Mouse (Mus musculus): ENCODE results near the gene Dusp11. TPM values are rescaled to one million over a fixed set of nuclear protein-coding genes. Genes with fewer than 3 reads are reported as not detected.
"Not testable (repeated sequence)": the region's sequence is repeated elsewhere in the genome, so short reads cannot be mapped to it uniquely, and the experiment has no call there.

The Dusp11 gene
- polyA plus RNA-seq (2015; fragmentation: Nextera tagmentation; extraction: Ambion mirVana), result 42.4 and 56.3 TPM in 2 replicates

DNA sequence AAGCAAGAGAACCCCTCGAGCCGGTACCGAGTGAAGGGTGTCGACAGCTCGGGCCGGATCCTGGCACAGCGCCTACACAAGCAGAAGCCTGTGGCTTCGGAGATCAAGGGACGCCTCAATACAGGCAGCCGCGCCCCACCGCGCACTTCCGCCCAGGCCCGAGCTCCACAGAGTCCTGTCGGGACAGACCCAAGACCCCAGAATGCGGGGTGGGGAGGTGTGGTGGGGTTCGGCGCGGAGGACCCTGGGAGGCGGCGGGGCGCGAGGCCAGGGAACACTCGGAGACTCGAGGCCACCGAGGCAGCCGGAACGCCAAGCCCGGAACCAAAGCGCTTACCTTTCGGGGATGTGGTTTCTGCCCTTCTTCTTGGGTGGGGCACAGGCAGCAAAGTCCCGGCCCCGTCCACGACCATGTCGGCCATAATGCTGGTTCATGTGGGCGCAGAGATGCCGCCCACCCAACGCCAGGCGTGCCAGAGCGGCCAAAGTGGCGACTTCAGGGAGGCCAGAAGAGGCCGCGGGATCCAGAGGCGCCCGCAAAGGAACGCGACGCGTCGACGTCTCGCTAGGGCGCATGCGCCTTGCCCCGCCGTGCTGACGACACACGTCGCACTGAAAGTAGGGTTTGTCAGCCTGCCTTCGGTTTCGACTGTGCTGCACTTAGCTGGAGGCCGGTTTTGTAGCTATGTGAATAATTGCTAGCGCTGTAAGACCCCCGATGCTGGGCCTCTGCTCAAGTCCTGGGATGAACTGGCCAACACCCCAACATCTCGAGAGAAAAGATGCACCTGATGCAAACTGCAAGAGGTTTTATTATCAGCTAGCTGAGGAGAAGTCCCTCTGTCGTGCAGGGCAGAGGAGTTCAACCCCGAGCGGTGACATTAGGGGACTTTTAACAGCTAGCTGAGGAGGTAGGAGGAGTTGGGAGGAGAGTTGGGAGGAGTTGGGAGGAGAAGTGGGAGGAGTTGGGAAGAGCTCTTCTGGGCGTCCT lies at the start of gene Dusp11:
Gene Dusp11 (minus strand): TSS at position 567 of the 991 bp plus-strand sequence.
- ATAC-seq, result peak; percentile 97
- Histone ChIP-seq H3K36me3 (ENCODE audit: control insufficient read depth, insufficient read depth) (0 out of 2 replicates have a peak, but pooled peaks cover 3% of the 10 kb centered on the region), H3K27me3 (replicated peaks; ENCODE audit: control insufficient read depth, insufficient read depth, low read length) (no peaks in the 10 kb centered on the region), H3K4me1 (replicated peaks; ENCODE audit: control insufficient read depth, insufficient read depth, low read length) (peaks cover 14% of the 10 kb centered on the region), H3K9me3 (ENCODE audit: control insufficient read depth, low read length) (no peaks in the 10 kb centered on the region), H3K4me2 (ENCODE audit: low read length) (peak within 1 kb of the TSS; percentile 80), H3K4me3 (replicated peaks; ENCODE audit: low read length) (peak within 1 kb of the TSS; percentile 81), H3K27ac (ENCODE audit: low read length) (peak within 1 kb of the TSS; percentile 96), H3K9ac (replicated peaks; ENCODE audit: low read depth, low read length) (peak within 1 kb of the TSS; percentile 95)
- under 1% methylated on average over 70 of the region's 70 CpGs for WGBS

DNA sequence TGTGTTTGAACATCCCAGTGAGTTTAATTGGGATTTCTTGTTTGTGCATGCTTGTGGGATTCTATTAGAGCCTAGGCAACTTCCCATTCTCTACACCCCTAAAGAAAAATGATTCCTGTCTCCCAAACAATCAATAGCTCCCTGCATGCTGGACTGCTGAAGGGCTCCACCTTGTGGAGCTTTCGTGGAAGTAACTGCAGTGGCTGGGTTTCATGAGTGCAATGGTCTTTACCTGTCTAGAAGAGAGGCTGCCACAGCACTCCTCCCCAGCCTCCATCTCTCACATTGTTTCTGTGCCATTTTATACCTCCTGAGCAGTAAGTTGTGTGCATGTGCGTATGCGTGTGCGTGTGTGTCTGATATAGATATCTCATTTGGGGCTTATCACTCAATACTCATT lies 48.5 kb upstream of the Dusp11 start:
- 37% methylated on average over 4 of the region's 4 CpGs for WGBS
- no peaks in the 10 kb centered on the region for H3K9me3 ChIP-seq (ENCODE audit: control insufficient read depth, low read length)
- no peaks in the 10 kb centered on the region for H3K4me1 ChIP-seq (replicated peaks; ENCODE audit: control insufficient read depth, insufficient read depth, low read length)
- H3K4me2 ChIP-seq (ENCODE audit: low read length), result no peak overlapping the region
- H3K4me3 ChIP-seq (replicated peaks; ENCODE audit: low read length), result no peak overlapping the region
- no peaks in the 10 kb centered on the region for H3K27me3 ChIP-seq (replicated peaks; ENCODE audit: control insufficient read depth, insufficient read depth, low read length)
- H3K9ac ChIP-seq (replicated peaks; ENCODE audit: low read depth, low read length), result no peak overlapping the region
- no peaks in the 10 kb centered on the region for H3K36me3 ChIP-seq (ENCODE audit: control insufficient read depth, insufficient read depth)
- ATAC-seq, result peak; percentile 66; the same call in 1 of the 2 replicates
- H3K27ac ChIP-seq (ENCODE audit: low read length), result no peak overlapping the region

DNA sequence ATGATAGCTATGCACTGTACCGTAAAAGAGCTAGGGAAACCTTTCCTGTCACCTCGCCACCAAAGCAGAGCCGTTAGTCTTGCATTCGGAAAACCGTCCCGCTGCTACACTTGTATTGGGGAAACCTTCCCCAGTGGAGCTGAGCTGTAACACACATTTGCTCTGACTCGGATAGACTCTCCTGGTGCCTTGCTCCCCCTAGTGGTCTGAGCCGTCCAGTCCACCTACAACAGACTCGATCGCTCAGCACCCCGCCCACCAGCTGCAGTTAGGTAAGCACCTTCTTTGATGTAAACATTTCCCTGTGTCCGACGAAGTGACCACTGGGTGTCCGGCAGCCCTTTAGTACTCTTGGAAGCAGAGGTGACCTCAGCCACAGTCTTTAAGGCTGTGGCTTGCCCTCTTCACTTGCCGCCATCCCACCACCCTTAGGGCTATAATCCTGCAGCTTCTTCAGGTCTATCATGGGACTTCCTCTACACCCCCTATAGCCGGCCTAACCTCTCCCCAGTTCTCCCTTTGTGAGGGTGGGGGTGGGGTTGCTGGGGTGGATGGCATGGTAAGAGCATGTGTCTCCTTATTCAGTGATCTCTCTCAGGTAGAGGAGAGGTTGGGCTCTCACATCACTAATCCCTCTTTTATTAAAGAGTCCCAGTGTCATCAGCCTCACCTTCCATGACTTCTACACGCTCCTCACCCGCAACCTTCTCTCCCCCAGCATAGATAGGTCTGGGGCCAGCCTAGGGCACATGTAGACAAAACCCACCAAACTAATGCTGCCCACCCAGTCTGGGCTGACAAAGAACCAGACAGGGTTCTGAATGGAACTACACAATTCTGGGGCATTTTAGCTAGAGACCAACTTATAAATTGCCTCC lies 43.0 kb upstream of the Dusp11 start:
- Histone ChIP-seq H3K4me2 (ENCODE audit: low read length) (peak overlapping the region; percentile 25), H3K4me1 (replicated peaks; ENCODE audit: control insufficient read depth, insufficient read depth, low read length) (no peaks in the 10 kb centered on the region), H3K4me3 (replicated peaks; ENCODE audit: low read length) (no peak overlapping the region), H3K9ac (replicated peaks; ENCODE audit: low read depth, low read length) (no peak overlapping the region; the same call in 1 of the 2 replicates), H3K27ac (ENCODE audit: low read length) (no peak overlapping the region), H3K27me3 (replicated peaks; ENCODE audit: control insufficient read depth, insufficient read depth, low read length) (no peaks in the 10 kb centered on the region), H3K9me3 (ENCODE audit: control insufficient read depth, low read length) (no peaks in the 10 kb centered on the region), H3K36me3 (ENCODE audit: control insufficient read depth, insufficient read depth) (no peaks in the 10 kb centered on the region)
- peak; percentile 96 for ATAC-seq
- 14% methylated on average over 18 of the region's 18 CpGs for WGBS

DNA sequence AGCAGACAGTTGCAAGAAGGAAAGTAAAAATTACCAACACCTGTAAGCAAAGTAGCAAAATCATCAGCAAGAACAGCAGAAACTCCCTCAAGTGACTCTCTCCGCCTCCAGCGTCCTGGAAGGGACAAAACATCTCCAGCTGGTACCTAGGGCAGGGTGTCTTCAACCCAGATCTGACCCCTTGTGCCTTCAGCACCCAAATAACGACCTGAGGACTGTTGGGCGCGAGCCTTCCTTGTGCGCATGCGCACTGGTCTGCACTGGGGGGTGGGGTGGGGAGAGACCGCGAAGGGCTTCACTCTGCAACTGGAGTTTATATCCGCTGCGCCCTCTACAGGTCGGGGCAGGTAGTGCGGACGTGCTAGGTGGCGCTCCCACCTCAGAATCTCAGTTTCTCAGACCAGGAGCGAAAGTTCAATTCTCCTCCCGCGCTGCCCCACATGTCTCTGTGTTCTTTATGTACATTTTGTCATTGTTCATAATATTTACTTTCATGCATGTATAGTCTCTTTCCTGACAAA lies 42.0 kb upstream of the Dusp11 start:
- no peaks in the 10 kb centered on the region for H3K9me3 ChIP-seq (ENCODE audit: control insufficient read depth, low read length)
- H3K4me2 ChIP-seq (ENCODE audit: low read length), result no peak overlapping the region
- no peak for ATAC-seq
- H3K4me3 ChIP-seq (replicated peaks; ENCODE audit: low read length), result no peak overlapping the region
- WGBS, result 81% methylated on average over 18 of the region's 18 CpGs
- H3K9ac ChIP-seq (replicated peaks; ENCODE audit: low read depth, low read length), result no peak overlapping the region
- no peaks in the 10 kb centered on the region for H3K27me3 ChIP-seq (replicated peaks; ENCODE audit: control insufficient read depth, insufficient read depth, low read length)
- no peaks in the 10 kb centered on the region for H3K36me3 ChIP-seq (ENCODE audit: control insufficient read depth, insufficient read depth)
- H3K27ac ChIP-seq (ENCODE audit: low read length), result no peak overlapping the region
- no peaks in the 10 kb centered on the region for H3K4me1 ChIP-seq (replicated peaks; ENCODE audit: control insufficient read depth, insufficient read depth, low read length)

DNA sequence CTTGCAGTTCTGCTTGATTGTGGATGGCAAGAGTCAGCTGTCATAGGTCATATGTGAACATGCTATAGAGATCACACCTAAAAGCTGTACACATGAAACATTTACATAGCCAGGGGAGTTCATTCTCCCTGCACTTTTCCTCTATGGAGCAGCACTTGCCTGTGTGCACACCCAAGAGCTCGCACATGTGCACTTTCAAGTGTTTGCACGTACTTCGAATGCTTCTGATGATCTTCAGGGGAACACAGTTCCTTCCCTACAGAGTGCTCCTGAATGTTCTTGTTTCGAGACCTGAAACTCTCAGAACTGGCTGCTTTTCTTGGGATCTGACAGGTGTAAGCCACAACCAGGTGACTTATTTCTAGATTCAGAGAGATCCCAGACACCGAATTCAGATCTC lies 29.3 kb upstream of the Dusp11 start:
- 91% methylated on average over 5 of the region's 5 CpGs for WGBS
- H3K9me3 ChIP-seq (ENCODE audit: control insufficient read depth, low read length); H3K4me2 ChIP-seq (ENCODE audit: low read length); H3K9ac ChIP-seq (replicated peaks; ENCODE audit: low read depth, low read length); ATAC-seq; H3K36me3 ChIP-seq (ENCODE audit: control insufficient read depth, insufficient read depth); H3K27me3 ChIP-seq (replicated peaks; ENCODE audit: control insufficient read depth, insufficient read depth, low read length); H3K27ac ChIP-seq (ENCODE audit: low read length); H3K4me3 ChIP-seq (replicated peaks; ENCODE audit: low read length); H3K4me1 ChIP-seq (replicated peaks; ENCODE audit: control insufficient read depth, insufficient read depth, low read length): not testable (repeated sequence)

DNA sequence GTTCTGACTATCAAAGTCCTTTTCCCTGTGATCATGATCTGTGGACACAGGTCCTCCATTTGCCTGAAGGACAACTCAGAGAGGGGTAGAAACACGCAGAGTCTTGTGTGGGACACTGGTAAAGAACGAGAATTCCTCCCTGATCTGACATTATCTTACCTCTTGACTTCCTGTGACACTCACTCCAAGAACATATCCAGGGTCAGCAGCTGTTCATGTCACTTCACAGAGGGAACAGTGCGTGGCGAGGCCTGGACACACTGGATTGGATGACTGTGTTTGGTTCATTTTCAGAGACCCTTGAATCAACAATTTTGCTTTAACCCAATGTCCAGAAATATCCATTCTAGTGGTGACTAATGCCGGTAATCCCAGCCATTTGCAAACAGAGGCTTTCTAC lies 28.1 kb upstream of the Dusp11 start:
- not testable (repeated sequence) for ATAC-seq; H3K4me1 ChIP-seq (replicated peaks; ENCODE audit: control insufficient read depth, insufficient read depth, low read length); H3K36me3 ChIP-seq (ENCODE audit: control insufficient read depth, insufficient read depth); H3K9me3 ChIP-seq (ENCODE audit: control insufficient read depth, low read length); H3K27ac ChIP-seq (ENCODE audit: low read length); H3K4me3 ChIP-seq (replicated peaks; ENCODE audit: low read length); H3K9ac ChIP-seq (replicated peaks; ENCODE audit: low read depth, low read length); H3K4me2 ChIP-seq (ENCODE audit: low read length); H3K27me3 ChIP-seq (replicated peaks; ENCODE audit: control insufficient read depth, insufficient read depth, low read length)
- 88% methylated on average over 5 of the region's 5 CpGs for WGBS

DNA sequence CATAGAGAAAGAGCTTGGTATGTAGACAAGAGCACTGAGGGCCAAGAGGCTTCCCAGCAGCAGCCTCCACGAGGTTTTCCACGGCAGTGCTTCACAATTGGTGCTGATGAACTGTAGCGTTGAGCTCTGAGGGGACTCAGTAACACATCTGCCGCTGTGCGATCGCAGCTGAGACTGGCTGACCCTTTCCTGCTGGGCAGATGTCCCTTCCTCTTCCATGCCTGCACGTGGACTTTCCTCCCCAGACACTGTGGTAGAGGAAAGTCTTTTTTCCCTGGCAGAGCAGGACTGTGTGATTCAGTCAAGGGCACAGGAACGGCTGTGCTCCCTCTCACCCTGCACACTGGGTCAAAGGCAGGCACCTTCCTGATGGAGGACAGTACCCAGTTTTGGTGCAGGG lies 22.9 kb upstream of the Dusp11 start:
- no peaks in the 10 kb centered on the region for H3K27me3 ChIP-seq (replicated peaks; ENCODE audit: control insufficient read depth, insufficient read depth, low read length)
- no peaks in the 10 kb centered on the region for H3K4me1 ChIP-seq (replicated peaks; ENCODE audit: control insufficient read depth, insufficient read depth, low read length)
- H3K4me3 ChIP-seq (replicated peaks; ENCODE audit: low read length), result no peak overlapping the region
- no peaks in the 10 kb centered on the region for H3K36me3 ChIP-seq (ENCODE audit: control insufficient read depth, insufficient read depth)
- no peak overlapping the region for H3K9ac ChIP-seq (replicated peaks; ENCODE audit: low read depth, low read length)
- WGBS, result 77% methylated on average over 8 of the region's 8 CpGs
- H3K4me2 ChIP-seq (ENCODE audit: low read length), result no peak overlapping the region
- H3K27ac ChIP-seq (ENCODE audit: low read length), result no peak overlapping the region
- no peaks in the 10 kb centered on the region for H3K9me3 ChIP-seq (ENCODE audit: control insufficient read depth, low read length)
- no peak for ATAC-seq

DNA sequence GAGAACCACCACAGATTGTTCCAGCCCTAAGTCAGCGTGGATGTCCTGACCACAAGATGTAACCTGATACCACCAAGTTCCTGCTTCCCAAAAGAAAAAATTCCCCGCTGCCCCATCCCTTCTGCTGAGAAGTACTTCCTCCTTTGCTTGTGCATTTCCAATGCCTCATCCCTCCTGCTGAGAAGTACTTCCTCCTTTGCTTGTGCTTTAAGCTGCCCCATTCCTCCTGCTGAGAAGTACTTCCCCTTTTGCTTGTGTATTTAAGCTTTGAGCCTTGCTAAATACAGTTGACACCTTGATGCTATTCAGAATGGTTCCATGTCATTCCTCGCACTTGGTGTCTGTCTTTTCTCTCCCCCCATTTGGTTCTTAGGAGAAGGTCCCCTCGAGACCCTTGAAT lies 17.3 kb upstream of the Dusp11 start:
- not testable (repeated sequence) for H3K9ac ChIP-seq (replicated peaks; ENCODE audit: low read depth, low read length); ATAC-seq
- 75% methylated on average over 4 of the region's 4 CpGs for WGBS

DNA sequence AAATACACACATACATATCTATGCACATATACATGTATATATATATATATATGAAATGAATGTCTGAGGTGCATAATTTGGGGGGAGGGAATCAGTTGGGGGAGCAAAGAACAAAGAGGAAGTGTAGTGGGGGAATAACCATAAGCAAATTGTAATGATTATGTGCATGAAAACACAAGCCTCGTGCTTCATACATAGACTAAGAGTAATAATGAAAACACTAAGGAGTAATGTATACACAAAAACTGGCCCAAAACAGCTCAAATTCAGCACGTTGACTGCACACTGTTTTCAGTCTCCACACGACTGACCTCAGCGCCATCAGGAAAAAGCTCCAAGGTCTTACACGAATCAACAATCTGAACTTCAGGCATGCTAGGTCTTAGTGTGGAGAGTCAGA lies 14.8 kb upstream of the Dusp11 start:
- Histone ChIP-seq H3K4me3 (replicated peaks; ENCODE audit: low read length) (no peak overlapping the region), H3K9me3 (ENCODE audit: control insufficient read depth, low read length) (no peaks in the 10 kb centered on the region), H3K9ac (replicated peaks; ENCODE audit: low read depth, low read length) (no peak overlapping the region), H3K36me3 (ENCODE audit: control insufficient read depth, insufficient read depth) (no peaks in the 10 kb centered on the region), H3K27ac (ENCODE audit: low read length) (no peak overlapping the region), H3K4me2 (ENCODE audit: low read length) (no peak overlapping the region), H3K27me3 (replicated peaks; ENCODE audit: control insufficient read depth, insufficient read depth, low read length) (no peaks in the 10 kb centered on the region), H3K4me1 (replicated peaks; ENCODE audit: control insufficient read depth, insufficient read depth, low read length) (no peaks in the 10 kb centered on the region)
- ATAC-seq, result no peak
- WGBS, result 89% methylated on average over 5 of the region's 5 CpGs

More for the DNA sequence above, 17.3 kb upstream of the Dusp11 start:
- H3K4me2 ChIP-seq (ENCODE audit: low read length); H3K27ac ChIP-seq (ENCODE audit: low read length); H3K4me3 ChIP-seq (replicated peaks; ENCODE audit: low read length); H3K4me1 ChIP-seq (replicated peaks; ENCODE audit: control insufficient read depth, insufficient read depth, low read length); H3K27me3 ChIP-seq (replicated peaks; ENCODE audit: control insufficient read depth, insufficient read depth, low read length); H3K9me3 ChIP-seq (ENCODE audit: control insufficient read depth, low read length); H3K36me3 ChIP-seq (ENCODE audit: control insufficient read depth, insufficient read depth): not testable (repeated sequence)
